Mouse (Mus musculus): Measurements from ENCODE around the gene Ctdspl.

Ctdspl gene

GRCm38 (mm10) chr9:119092473-119093418 lies 166.5 kb downstream of the Ctdspl start:
- DNase-seq (ENCODE audit: low read depth, low spot score) = no peak
